Mouse (Mus musculus) thymus, adult 18-20 months (tissue): ENCODE measurements around the gene Dpp8.
"Not testable (repeated sequence)": the region's sequence is repeated elsewhere in the genome, so short reads cannot be mapped to it uniquely, and the experiment has no call there.

Experiments used
- DNase-seq, 2 experiments: peaks; one replicate each; pipeline ENCODE4 v3.0.0; 2022; ENCODE audit warnings: mixed read lengths in 2 of 2

Gene Dpp8

DNA sequence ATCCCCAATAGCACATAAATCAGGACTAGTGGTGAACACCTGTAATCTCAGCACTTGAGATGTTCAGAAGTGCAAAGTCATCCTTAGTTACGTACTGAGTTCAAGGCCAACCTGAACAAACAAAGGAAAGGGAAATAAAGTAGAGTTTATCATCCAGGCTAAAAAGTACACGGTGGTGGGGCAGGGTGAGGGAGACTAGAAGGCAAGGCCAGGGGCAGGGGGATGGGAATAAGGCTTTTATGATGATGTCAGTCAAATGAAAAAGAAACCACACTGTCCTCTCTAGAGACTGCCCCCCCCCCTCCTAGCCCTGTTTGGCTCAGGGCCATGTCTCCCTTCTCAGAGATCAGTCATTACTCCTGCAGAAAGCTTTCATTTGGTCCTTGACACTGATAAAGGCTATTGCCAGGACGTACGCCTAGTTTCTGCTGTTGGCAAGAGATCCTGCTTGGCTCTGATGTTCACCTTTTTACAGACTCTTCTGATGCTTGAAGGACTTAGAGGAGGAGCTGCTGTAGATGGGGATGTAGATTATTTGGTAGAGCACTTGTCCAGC lies 9.6 kb upstream of the Dpp8 start:
- DNase-seq = no peak

- DNase-seq = no peak
Observed at GRCm38 (mm10) chr9:65023447-65023846, 8.8 kb upstream of the Dpp8 start.

- no peak for DNase-seq
Observed at GRCm38 (mm10) chr9:65027241-65027640, 5.0 kb upstream of the Dpp8 start.

DNA sequence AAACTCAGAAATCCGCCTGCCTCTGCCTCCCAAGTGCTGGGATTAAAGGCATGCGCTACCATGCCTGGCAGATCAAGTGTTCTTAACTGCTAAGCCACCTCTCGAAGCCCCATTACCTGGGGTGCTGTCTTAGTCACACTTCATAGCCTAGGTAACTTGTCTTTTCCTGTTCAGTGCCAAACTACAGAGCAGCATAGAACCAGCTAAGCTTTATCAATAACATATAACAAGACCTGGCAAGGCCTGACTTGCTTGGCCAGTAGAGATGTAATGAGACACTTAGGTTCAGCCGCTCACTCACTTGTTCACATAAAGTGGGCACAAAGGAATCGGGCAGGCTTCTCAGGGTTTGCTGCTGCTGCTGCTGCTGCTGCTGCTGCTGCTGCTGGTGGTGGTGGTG lies 3.9 kb upstream of the Dpp8 start:
- no peak for DNase-seq

DNA sequence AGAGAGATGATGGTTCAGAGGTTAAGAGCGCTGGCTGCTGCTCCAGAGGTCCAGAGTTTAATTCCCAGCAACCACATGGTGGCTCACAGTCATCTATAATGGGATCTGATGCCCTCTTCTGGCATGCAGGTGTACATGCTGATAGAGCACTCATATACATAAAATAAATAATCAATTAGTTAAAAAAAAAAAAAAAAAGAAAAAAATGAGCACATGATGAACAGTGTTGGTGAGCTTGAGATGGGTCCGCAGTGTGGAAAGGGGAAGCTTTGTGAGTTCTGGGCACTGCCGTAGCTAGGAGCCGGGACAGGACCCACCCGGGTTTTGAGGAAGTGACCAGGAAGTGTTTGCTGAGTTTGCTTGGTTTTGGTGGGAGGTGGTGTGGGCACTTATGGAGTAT lies 859 bp upstream of the Dpp8 start:
- DNase-seq = not testable (repeated sequence)

- no peak for DNase-seq
Observed at GRCm38 (mm10) chr9:65031894-65032268, 333 bp upstream of the Dpp8 start.

GRCm38 (mm10) chr9:65036456-65036855 lies 4.2 kb downstream of the Dpp8 start:
- DNase-seq = no peak

DNA sequence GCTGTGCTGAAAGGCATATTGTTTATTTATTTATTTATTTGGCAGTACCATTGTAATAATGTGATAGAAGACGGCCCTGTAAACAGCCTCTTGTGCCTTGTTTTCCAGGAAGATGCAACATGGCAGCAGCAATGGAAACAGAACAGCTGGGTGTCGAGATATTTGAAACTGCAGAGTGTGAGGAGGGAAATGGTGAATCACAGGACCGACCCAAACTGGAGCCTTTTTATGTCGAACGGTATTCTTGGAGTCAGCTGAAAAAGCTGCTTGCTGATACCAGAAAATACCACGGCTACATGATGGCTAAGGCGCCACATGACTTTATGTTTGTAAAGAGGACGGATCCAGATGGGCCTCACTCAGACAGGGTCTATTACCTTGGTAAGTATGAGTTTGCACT lies 4.6 kb downstream of the Dpp8 start:
- DNase-seq = no peak

- no peak for DNase-seq
Observed at GRCm38 (mm10) chr9:65041430-65041829, 9.2 kb downstream of the Dpp8 start.

DNA sequence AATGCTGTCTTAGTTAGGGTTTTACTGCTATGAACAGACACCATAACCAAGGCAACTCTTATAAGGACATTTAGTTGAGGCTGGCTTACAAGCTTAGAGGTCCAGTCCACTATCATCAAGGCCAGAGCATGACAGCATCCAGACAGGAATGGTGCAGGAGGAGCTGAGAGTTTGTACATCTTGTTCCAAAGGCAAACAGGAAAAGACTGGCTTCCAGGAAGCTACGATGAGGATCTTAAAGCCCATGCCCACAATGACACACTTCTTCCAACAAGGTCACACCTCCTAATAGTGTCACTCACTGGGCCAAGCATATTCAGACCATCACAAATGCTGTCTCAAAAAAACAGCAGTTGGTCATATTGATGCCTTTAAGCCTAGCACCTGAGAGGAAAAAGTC lies 14.8 kb downstream of the Dpp8 start:
- DNase-seq = no peak

DNA sequence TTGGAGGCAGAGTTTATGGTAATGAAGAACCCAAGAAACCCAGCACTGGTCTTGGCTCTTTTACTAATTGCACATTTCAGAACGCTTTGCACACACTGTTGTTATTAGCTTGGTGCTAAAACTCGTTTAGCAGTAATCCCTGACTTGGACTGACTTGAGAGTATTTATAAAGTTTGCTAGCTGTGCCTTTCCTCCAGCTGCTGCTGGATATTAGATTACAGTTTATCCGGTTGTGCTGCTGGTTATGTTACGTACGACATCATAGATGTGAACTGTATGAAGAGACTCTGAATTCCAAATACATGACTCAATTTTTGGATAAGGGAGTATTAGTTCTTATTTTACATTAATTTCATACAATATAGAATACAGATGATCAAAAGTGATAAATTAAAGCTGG lies 17.2 kb downstream of the Dpp8 start:
- DNase-seq = no peak

- DNase-seq = no peak
Observed at GRCm38 (mm10) chr9:65050981-65051380, 18.8 kb downstream of the Dpp8 start.

GRCm38 (mm10) chr9:65064251-65064650 lies 32.0 kb downstream of the Dpp8 start:
- DNase-seq = no peak

- DNase-seq = no peak
Observed at GRCm38 (mm10) chr9:65070587-65070986, 38.4 kb downstream of the Dpp8 start.

DNA sequence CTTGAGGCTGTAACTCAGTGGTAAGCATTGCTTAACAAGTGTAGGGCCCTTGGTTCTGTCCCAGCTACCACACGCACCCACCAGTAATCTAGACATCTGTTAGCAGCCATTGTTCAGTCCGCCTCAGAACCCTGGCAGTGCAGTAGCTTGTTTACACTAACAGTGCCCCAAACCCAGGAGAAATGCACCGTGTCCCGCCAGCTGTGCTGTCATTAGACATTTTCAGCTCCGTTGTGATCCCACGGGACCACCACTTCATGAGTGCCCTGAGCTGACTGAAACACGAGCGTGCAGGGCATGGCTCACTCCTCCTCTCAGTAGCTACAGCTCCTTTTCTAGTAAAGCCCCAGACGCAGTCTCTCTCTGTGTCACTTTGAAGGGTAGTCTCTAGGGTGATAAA lies 41.3 kb downstream of the Dpp8 start:
- no peak for DNase-seq

GRCm38 (mm10) chr9:65074251-65074650 lies 42.0 kb downstream of the Dpp8 start:
- DNase-seq = peak; percentile 7 to 14

- DNase-seq = no peak
Observed at GRCm38 (mm10) chr9:65074855-65075493, 42.8 kb downstream of the Dpp8 start.

- no peak for DNase-seq
Observed at GRCm38 (mm10) chr9:65077536-65077935, 45.3 kb downstream of the Dpp8 start.

DNA sequence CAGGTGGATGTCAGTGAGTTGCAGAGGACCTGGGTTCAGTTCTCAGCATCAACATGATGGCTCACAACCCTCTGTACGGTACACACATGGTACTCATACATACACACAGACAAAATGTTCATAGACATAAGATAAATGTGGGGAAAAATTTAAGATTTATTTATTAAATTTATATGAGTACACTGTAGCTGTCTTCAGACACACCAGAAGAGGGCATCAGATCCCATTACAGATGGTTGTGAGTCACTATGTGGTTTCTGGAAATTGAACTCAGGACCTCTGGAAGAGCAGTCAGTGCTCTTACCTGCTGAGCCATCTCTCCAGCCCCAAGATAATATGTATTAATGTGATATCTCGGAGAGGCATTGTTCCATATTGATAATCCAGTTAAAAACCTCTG lies 47.9 kb downstream of the Dpp8 start:
- not testable (repeated sequence) for DNase-seq

DNA sequence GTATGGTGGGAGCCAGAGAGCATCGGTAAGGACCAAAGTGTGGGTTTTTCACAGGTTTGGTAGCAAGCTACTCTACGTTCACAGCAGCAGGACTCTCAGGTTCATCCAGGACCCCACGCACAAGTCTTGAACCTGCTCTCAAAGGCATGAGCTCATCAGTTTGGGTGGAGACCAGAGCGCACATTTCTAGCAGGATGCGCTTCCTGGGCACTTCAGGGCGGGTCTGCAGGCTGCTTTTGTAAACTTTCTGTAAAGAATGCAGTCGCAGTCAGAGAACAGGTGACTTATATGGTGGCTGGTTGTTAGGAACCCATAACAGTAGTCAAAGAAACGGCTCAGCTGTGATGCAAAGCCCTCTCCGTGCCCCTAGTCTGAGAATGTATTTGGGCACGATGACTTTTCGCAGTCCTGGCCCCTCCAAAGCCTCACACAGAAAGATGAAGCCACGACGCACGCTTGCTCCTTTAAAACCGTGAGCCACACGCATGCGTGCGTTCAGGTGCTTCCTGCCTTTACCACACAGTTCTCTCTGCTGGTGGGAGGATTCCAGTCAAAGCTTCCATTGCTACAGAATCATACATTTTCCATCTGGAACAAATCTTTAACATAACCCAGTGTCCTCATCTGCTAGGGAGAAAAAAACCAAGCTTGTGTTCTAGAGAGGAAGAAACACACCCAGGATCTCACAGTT lies 51.0 kb downstream of the Dpp8 start:
- DNase-seq = no peak

DNA sequence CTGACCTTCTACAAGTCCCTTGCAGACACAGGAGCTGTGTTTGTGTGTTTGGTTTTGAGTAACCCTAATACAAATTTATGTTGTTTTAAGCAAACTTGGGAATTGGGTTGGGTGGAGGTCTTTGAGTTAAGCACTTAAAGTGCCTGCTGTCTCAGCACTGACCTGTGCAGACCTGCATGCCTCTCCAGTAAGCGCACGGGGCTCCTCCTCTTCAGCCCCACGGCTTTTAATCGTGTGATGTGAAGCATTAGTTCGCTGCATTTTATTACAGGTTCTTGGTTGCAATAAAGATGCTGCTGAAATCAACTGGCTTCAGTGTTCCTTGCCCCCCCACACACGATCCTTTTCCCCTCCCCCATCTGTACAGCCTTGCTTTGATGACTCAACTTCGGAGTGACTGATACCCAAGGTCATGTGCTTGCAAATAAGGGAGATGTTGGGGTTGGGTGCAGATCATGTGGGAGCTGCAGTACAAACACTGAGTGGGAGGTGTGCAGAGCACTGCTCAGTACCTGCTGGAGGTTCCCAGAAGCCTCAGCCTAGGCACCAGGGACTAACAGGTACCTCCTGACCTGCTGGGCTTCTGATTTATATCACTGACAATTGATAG lies 52.1 kb downstream of the Dpp8 start:
- no peak for DNase-seq

DNA sequence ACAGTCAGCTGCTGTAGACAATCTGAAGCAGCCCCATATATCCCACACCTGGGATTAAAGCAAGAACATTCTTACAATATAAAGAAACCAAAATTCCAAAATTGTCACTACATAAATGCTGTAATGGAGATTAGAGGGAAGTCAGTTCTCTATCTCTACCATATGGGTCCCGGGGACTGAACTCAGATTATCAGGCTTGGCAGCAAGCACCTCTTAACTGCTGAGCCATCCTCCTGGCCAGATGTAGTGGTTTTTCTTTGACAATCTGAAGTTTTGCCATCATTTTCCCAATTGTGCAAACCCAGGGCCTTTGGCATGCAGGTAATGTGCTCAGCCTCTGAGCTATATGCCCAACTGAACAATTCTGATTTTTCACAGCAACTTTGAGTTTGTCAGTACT lies 53.1 kb downstream of the Dpp8 start:
- DNase-seq = no peak

DNA sequence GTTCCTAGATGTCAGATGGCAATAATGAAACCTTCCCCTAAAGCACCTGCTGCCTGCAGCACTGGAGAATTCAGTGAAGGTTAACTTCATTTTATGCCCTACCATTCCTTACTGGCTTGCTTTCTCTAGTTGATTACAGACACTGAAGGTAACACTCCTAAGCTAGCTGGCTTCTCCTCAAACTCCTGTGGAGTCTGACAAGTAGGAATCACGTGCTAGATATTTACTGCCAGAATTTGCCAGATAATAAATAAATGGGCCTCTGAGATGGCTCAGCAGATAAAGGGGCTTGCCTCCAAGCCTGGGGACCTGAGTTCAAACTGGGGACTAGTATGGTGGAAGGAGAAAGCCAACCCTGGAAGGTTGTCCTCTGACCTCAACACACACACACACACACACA lies 54.6 kb downstream of the Dpp8 start:
- DNase-seq = no peak

DNA sequence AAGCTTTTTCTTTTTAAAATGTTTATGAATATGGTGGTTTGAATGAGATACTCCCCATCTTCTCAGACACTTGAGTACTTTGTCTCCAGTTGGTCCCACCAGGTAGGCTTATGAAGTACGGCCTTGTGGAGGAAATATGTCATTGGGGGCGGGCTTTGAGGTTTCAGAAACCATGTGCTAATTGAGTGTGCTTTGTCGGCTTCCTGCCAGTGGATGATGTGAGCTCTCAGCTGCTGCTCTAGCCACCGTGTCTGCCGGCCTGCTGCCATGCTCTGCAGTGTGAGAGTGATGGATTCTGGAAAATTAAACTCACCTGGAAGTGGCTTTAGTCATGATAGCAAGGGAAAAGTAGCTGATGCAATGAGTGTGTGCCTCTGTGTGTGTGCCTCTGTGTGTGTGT lies 55.3 kb downstream of the Dpp8 start:
- no peak for DNase-seq
